Mouse (Mus musculus) kidney, adult 2 months (tissue): Measurements from ENCODE around the gene Angptl8. TPM values are rescaled to one million over a fixed set of nuclear protein-coding genes. Genes with fewer than 3 reads are reported as not detected.

Experiments used
- DNase-seq: peaks from one replicate; pipeline ENCODE4 v3.0.0; 2021
- H3K27ac ChIP-seq: fragments of 200-500 bp; 2 replicates; pipeline ENCODE4 v1.5.1; 2012; ENCODE audit warnings: low read depth, low read length, control low read depth, inconsistent platforms; ENCODE audit not compliant: insufficient read depth
- H3K27me3 ChIP-seq: fragments of 200-500 bp; replicated peaks from 2 replicates; pipeline ENCODE4 v1.6.1; 2012; ENCODE audit warnings: mild to moderate bottlenecking, moderate library complexity, low read length, inconsistent platforms; ENCODE audit not compliant: control insufficient read depth, insufficient read depth
- H3K36me3 ChIP-seq: fragments of 200-500 bp; 2 replicates; pipeline ENCODE4 v1.6.1; 2012; ENCODE audit warnings: mild to moderate bottlenecking, moderate library complexity, low read length, inconsistent platforms; ENCODE audit not compliant: control insufficient read depth, insufficient read depth
- H3K4me1 ChIP-seq: fragments of 200-500 bp; 2 replicates; pipeline ENCODE4 v1.6.1; 2011; ENCODE audit warnings: low read length; ENCODE audit not compliant: control insufficient read depth, insufficient read depth
- H3K4me3 ChIP-seq: fragments of 200-500 bp; 2 replicates; pipeline ENCODE4 v1.5.1; 2011; ENCODE audit warnings: mild to moderate bottlenecking, low read depth, low read length, control low read depth; ENCODE audit not compliant: insufficient read depth
- CTCF ChIP-seq: fragments of 200-500 bp; conservative IDR thresholded peaks from 2 replicates; pipeline ENCODE4 v1.5.1; 2011; ENCODE audit warnings: low read depth, mild to moderate bottlenecking, control low read depth, low read length, moderate library complexity, mixed read lengths; ENCODE audit not compliant: insufficient read depth, insufficient read length
- POLR2A ChIP-seq: fragments of 200-500 bp; IDR thresholded peaks from one replicate; pipeline ENCODE4 v1.6.1; 2011; ENCODE audit warnings: low read depth, low read length, control low read depth
- WGBS: fragments of 180-500 bp; shearing (Covaris S2); methylation state at CpG from one replicate; pipeline ENCODE4 v1.1.7; 2018; 5-methylcytosine and 5-hydroxymethylcytosine counted together
- polyA plus RNA-seq: library from polyadenylated mRNA; depleted of rRNA; stranded (reverse); fragments of >200 nt; gene quantifications from 2 replicates; pipeline ENCODE4 v1.2.3, GENCODE M21; 2012

The Angptl8 gene
- polyA plus RNA-seq, 1 experiment = 11.9 TPM

DNA sequence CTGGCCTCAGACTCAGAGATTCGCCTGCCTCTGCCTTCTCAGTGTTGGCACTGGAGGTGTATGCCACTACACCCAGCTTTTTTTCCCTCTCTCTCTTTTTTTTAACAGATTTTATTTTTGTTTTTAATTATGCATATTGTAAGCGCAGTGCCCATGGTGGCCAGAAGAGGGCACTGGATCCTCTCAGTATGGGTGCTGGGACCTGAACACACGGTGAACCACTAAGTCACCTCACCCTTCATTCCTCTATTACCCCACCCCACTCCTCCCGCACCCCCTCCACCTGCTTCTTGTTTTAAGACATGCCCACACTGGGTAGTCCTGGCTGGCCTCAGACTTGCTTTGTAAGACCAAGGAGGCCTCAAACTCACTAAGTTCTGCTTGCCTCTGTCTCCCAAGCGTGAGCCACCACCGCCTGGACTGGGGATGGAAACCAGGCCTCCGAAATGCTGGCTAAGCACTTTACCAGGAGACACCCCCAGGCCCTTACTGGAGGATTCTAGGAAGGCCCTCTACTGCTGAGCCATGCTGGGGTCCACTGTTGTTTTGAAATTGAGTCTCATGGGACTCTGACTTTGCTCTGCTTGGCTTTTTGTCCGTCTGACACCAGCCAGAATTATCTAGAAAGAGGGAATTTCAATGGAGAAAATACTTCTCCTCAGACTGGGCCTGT is 4.9 kb downstream of the Angptl8 start:
- H3K4me1 ChIP-seq = no peaks in the 10 kb centered on the region
- TF ChIP-seq POLR2A (no peak), CTCF (peak; percentile 85)
- no peaks in the 10 kb centered on the region; the same call in 1 of the 2 replicates for H3K36me3 ChIP-seq
- no peak overlapping the region for H3K27ac ChIP-seq
- 58% methylated on average over 8 of the region's 8 CpGs for WGBS
- no peak overlapping the region for H3K4me3 ChIP-seq
- H3K27me3 ChIP-seq = no peaks in the 10 kb centered on the region
- peak; percentile 64 for DNase-seq

DNA sequence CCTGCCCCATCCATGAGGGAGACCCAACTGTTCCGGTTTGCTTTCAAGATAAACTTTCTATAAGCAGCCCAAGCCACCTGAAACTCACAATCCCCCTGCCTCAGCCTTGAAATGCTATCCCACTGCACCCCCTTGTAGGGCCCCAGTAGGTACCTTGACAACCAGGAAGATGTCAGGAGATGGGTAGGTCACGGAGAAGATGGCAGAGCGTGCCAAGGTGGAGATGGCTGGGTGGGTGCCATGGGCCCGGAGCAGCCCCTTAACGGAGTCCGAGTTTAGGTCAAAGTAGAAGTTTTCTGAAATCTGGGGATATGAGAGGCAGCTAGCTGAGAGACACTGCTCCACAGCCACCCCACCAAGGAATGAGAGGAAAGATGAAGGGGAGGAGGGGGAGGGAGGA is 6.0 kb downstream of the Angptl8 start:
- TF ChIP-seq CTCF = no peak
- TF ChIP-seq POLR2A = no peak
- H3K36me3 ChIP-seq = no peaks in the 10 kb centered on the region; the same call in 1 of the 2 replicates

DNA sequence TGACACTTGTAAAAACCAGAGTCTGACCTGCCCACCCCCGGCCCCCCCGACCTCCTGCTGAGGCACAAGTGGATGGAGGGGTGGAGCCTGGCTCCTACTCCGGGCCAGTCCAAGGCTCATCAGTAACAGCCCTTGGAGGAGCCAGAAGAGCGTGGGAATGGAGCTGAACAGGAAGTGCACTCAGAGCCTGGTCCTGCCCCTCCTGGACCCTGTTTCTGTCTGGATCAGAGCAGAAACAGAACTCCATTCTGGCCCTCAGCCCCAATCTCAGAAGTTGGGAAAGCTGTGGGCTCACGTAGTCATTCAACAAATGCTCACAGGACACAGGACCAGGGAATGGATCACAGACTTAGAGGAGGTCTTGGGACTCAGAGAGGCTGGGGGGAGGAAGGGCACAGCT is 7.1 kb downstream of the Angptl8 start:
- Histone ChIP-seq H3K27me3 (no peaks in the 10 kb centered on the region), H3K27ac (peak overlapping the region; percentile 32; the same call in 1 of the 2 replicates), H3K4me3 (no peak overlapping the region), H3K36me3 (no peaks in the 10 kb centered on the region; the same call in 1 of the 2 replicates), H3K4me1 (no peaks in the 10 kb centered on the region)
- peak; percentile 68 for DNase-seq
- WGBS = 30% methylated on average over 5 of the region's 5 CpGs
- no peak for TF ChIP-seq POLR2A
- no peak for TF ChIP-seq CTCF

More for the DNA sequence above, 6.0 kb downstream of the Angptl8 start:
- H3K27me3 ChIP-seq = no peaks in the 10 kb centered on the region
- 94% methylated on average over 6 of the region's 6 CpGs for WGBS
- no peak overlapping the region for H3K4me3 ChIP-seq
- DNase-seq = no peak
- no peaks in the 10 kb centered on the region for H3K4me1 ChIP-seq
- no peak overlapping the region for H3K27ac ChIP-seq

GRCm38 (mm10) chr9:21843086-21843485 is 7.8 kb downstream of the Angptl8 start:
- DNase-seq = no peak
- H3K27ac ChIP-seq = no peak overlapping the region
- H3K27me3 ChIP-seq = no peaks in the 10 kb centered on the region
- TF ChIP-seq CTCF (no peak), POLR2A (no peak)
- H3K4me1 ChIP-seq = no peaks in the 10 kb centered on the region
- no peak overlapping the region for H3K4me3 ChIP-seq
- WGBS = 63% methylated on average over 6 of the region's 6 CpGs
- no peaks in the 10 kb centered on the region; the same call in 1 of the 2 replicates for H3K36me3 ChIP-seq

DNA sequence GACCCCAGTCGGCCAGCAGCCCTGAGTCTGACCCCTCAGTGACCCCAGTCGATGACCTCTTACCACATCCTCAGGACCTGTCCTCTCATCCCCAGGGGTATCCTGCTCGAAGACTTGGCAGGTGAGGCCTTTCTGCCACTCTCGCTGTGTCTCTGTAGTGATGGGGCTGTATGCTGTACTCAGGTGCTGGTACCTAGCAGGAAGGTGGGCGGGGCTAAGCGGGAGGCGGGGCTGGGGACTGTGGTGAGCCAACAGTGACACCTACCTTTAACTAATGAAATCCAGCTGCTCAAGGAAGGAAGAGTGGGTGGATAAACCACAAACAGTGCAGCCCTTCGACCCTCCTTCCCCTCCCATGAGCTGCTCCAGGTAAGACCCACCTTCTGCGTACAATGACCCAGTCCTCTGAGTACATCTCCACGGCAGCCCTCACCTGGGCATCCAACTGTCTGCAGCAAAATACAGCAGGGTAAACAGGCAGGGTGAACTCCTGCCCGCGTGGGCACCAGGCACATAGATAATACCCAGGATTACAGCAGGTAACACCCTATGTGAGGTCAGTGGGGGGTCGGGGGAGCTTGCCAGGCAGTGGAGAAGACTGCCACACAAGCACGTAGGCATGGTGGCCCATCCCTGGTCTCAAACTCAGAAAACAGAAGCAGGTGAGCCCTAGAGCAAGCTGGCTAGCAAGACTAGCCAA is 10.2 kb downstream of the Angptl8 start:
- no peaks in the 10 kb centered on the region for H3K4me1 ChIP-seq
- DNase-seq = peak; percentile 48
- H3K4me3 ChIP-seq = no peak overlapping the region
- H3K27ac ChIP-seq = no peak overlapping the region
- no peaks in the 10 kb centered on the region for H3K27me3 ChIP-seq
- no peaks in the 10 kb centered on the region; the same call in 1 of the 2 replicates for H3K36me3 ChIP-seq
- 47% methylated on average over 14 of the region's 14 CpGs for WGBS
- TF ChIP-seq POLR2A (no peak), CTCF (0 out of 2 replicates have a peak, but pooled peaks have one; percentile 11)

DNA sequence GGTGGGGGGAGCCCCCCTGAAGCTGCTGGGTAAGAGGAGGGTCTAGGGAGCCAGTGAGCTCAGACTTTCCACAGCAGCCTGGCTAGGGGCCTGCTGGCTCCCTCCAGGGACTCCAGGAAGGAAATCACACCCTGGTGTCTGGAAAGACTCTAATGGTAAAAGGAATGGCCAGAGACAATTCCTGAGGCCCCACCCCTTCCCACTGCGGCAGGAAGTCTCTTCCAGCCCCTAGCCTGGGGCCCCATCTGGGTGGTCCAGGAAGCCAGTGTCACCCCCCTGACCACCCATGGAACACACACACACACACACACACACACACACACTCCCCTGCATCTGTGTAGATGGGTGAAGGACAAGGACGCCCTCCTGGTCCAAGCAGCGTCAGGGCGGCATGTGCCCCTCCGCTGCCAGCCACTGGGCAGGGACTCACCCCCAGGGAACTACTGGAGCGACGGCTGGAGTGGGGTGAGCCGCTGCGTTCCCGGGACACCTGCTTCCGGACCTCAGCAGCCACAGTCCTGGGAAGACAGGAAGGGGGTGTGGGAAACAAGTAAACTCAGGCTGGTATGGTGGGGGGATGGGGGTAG is 11.5 kb downstream of the Angptl8 start:
- WGBS = 36% methylated on average over 11 of the region's 11 CpGs
- TF ChIP-seq CTCF = no peak
- TF ChIP-seq POLR2A = no peak
- Histone ChIP-seq H3K4me3 (peak overlapping the region; percentile 4; the same call in 1 of the 2 replicates), H3K4me1 (no peaks in the 10 kb centered on the region), H3K36me3 (no peaks in the 10 kb centered on the region; the same call in 1 of the 2 replicates), H3K27ac (peak overlapping the region; percentile 88), H3K27me3 (no peaks in the 10 kb centered on the region)
- DNase-seq = peak; percentile 88

DNA sequence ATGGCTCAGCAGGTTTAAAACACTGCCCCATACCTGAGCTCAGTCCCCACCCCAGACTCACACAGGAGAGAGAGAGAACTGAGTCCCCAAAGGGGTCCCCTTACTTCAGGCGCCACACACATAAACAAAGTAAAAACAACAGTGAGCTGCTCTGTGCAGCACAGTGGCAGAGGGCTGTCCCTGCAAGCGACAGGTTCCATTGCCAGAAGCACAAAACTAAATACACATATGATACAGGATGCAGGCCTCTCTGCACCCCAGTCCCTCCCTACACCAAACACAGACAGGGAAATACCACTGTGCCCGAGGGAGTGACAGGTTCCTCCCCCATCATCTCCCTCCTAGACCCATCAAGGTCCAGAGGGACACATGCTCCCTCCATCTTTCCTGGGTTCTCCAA is 12.1 kb downstream of the Angptl8 start:
- H3K4me3 ChIP-seq = no peak overlapping the region
- peak overlapping the region; percentile 72 for H3K27ac ChIP-seq
- H3K4me1 ChIP-seq = no peaks in the 10 kb centered on the region
- H3K27me3 ChIP-seq = no peaks in the 10 kb centered on the region
- DNase-seq = no peak
- TF ChIP-seq CTCF = no peak
- no peak for TF ChIP-seq POLR2A
- H3K36me3 ChIP-seq = no peaks in the 10 kb centered on the region; the same call in 1 of the 2 replicates
- 47% methylated on average over 3 of the region's 3 CpGs for WGBS
